Mouse (Mus musculus): ENCODE data around the gene Fos. TPM values are rescaled to one million over a fixed set of nuclear protein-coding genes. Genes with fewer than 3 reads are reported as not detected.

The Fos gene
- polyA plus RNA-seq, 1 experiment from 2014 or later: 2.2 TPM

DNA sequence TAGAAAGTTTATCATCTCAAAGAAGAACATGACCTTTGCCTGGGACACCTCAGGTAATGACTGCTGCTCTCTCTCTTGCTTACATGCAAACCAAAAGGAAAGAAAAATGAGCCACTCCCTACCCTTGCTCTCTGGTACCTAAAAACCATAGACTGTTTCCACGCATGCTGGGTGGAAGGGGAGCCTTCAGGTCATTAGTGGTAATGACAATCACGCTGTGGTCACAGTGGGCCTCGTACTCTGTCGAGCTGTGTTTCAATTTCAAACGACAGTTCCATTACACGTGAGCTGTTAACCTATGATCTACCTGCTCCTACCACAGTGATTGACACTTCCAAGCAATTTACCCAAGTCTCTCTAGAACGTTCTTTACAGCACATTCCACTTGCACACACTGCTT lies 5.0 kb downstream of the Fos start:
- H3K36me3 ChIP-seq: no peaks in the 10 kb centered on the region
- no peak overlapping the region for H3K4me2 ChIP-seq (replicated peaks)
- no peak overlapping the region for H3K9ac ChIP-seq (replicated peaks)
- 65% methylated on average over 7 of the region's 7 CpGs for WGBS
- ATAC-seq (replicated peaks): no peak
- H3K4me1 ChIP-seq: peaks cover 20% of the 10 kb centered on the region
- no peak overlapping the region for H3K4me3 ChIP-seq
- H3K27me3 ChIP-seq: peaks cover 18% of the 10 kb centered on the region
- H3K9me3 ChIP-seq: no peaks in the 10 kb centered on the region
- no peak overlapping the region for H3K27ac ChIP-seq (replicated peaks)

DNA sequence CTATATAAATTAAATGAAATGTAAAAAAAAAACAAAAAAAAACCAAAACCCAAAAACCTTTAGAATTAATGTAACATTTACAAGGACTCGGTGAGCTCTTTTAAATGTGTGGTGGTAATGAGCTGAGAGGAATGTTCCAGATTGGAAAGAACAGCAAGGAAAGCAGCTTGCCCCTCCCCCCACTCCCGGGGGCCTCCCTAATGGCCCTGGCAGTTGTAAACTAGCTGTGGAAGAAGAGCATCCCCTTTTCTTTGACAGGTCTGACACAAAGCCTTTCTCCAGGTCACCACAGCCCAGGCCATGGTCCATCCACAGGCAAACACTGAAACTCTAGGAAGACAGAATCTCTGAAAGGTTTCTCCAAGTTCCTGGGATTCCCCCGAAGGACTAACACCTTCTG lies 5.5 kb downstream of the Fos start:
- Histone ChIP-seq H3K4me2 (replicated peaks) (no peak overlapping the region), H3K27ac (replicated peaks) (no peak overlapping the region), H3K4me1 (peaks cover 15% of the 10 kb centered on the region), H3K36me3 (no peaks in the 10 kb centered on the region), H3K4me3 (no peak overlapping the region), H3K9ac (replicated peaks) (no peak overlapping the region), H3K9me3 (no peaks in the 10 kb centered on the region), H3K27me3 (peaks cover 18% of the 10 kb centered on the region)
- ATAC-seq (replicated peaks): no peak
- 53% methylated on average over 3 of the region's 3 CpGs for WGBS

DNA sequence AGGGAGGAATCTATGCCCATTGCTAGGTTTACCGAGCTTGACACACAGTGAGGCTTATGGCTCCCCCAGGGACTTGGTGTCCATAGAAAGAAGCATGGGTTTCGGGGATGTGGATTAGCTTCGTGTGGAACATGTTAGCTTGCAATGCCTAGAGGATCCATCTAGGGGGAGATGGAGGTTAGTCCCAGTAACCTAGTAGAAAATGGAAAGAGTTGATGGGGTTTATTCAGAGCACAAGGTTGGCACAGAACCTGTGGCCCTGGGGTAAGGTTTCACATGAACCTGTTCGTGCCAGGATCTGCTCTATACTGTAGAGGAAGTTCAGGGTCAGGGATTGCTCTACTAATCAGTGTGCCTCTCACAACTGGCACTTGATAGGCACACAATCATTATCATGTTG lies 9.5 kb downstream of the Fos start:
- H3K36me3 ChIP-seq: no peaks in the 10 kb centered on the region
- H3K27me3 ChIP-seq: 0 out of 2 replicates have a peak, but pooled peaks cover 4% of the 10 kb centered on the region
- H3K4me1 ChIP-seq: peaks cover 24% of the 10 kb centered on the region
- no peak overlapping the region for H3K4me2 ChIP-seq (replicated peaks)
- 30% methylated on average over 4 of the region's 4 CpGs for WGBS
- H3K4me3 ChIP-seq: no peak overlapping the region
- ATAC-seq (replicated peaks): no peak
- no peak overlapping the region for H3K27ac ChIP-seq (replicated peaks)
- no peak overlapping the region for H3K9ac ChIP-seq (replicated peaks)
- H3K9me3 ChIP-seq: no peaks in the 10 kb centered on the region

GRCm38 (mm10) chr12:85484655-85485054 lies 11.0 kb downstream of the Fos start:
- Histone ChIP-seq H3K27me3 (0 out of 2 replicates have a peak, but pooled peaks cover 4% of the 10 kb centered on the region), H3K4me1 (peaks cover 24% of the 10 kb centered on the region), H3K4me3 (no peak overlapping the region), H3K27ac (replicated peaks) (no peak overlapping the region), H3K4me2 (replicated peaks) (no peak overlapping the region), H3K9ac (replicated peaks) (no peak overlapping the region), H3K9me3 (no peaks in the 10 kb centered on the region), H3K36me3 (no peaks in the 10 kb centered on the region)
- ATAC-seq (replicated peaks): no peak
- WGBS: 81% methylated on average over 2 of the region's 2 CpGs

GRCm38 (mm10) chr12:85485890-85486765 lies 12.4 kb downstream of the Fos start:
- peak; percentile 96 for ATAC-seq (replicated peaks)
- under 1% methylated on average over 52 of the region's 52 CpGs for WGBS
- H3K27ac ChIP-seq (replicated peaks): peak overlapping the region; percentile 62
- H3K36me3 ChIP-seq: no peaks in the 10 kb centered on the region
- peaks cover 24% of the 10 kb centered on the region for H3K4me1 ChIP-seq
- no peaks in the 10 kb centered on the region for H3K9me3 ChIP-seq
- H3K9ac ChIP-seq (replicated peaks): peak overlapping the region; percentile 55
- peak overlapping the region; percentile 65 for H3K4me3 ChIP-seq
- 0 out of 2 replicates have a peak, but pooled peaks cover 4% of the 10 kb centered on the region for H3K27me3 ChIP-seq
- peak overlapping the region; percentile 57 for H3K4me2 ChIP-seq (replicated peaks)

GRCm38 (mm10) chr12:85486766-85487069 lies 13.0 kb downstream of the Fos start:
- Histone ChIP-seq H3K27ac (replicated peaks) (no peak overlapping the region), H3K9me3 (no peaks in the 10 kb centered on the region), H3K4me1 (peaks cover 24% of the 10 kb centered on the region), H3K36me3 (no peaks in the 10 kb centered on the region), H3K9ac (replicated peaks) (peak overlapping the region; percentile 55), H3K4me2 (replicated peaks) (peak overlapping the region; percentile 57), H3K4me3 (peak overlapping the region; percentile 65), H3K27me3 (0 out of 2 replicates have a peak, but pooled peaks cover 4% of the 10 kb centered on the region)
- WGBS: under 1% methylated on average over 20 of the region's 20 CpGs
- no peak for ATAC-seq (replicated peaks)

GRCm38 (mm10) chr12:85487545-85488141 lies 14.0 kb downstream of the Fos start:
- H3K4me2 ChIP-seq (replicated peaks): peak overlapping the region; percentile 57
- no peak overlapping the region for H3K27ac ChIP-seq (replicated peaks)
- peak overlapping the region; percentile 18 for H3K4me3 ChIP-seq
- 2% methylated on average over 12 of the region's 12 CpGs for WGBS
- no peaks in the 10 kb centered on the region for H3K36me3 ChIP-seq
- no peaks in the 10 kb centered on the region for H3K9me3 ChIP-seq
- no peak overlapping the region for H3K9ac ChIP-seq (replicated peaks)
- ATAC-seq (replicated peaks): 0 out of 2 replicates have a peak, but pooled peaks have one; percentile 23
- peaks cover 27% of the 10 kb centered on the region for H3K4me1 ChIP-seq
- H3K27me3 ChIP-seq: 0 out of 2 replicates have a peak, but pooled peaks cover 4% of the 10 kb centered on the region

GRCm38 (mm10) chr12:85489232-85489886 lies 15.7 kb downstream of the Fos start:
- no peak overlapping the region for H3K4me2 ChIP-seq (replicated peaks)
- 0 out of 2 replicates have a peak, but pooled peaks cover 4% of the 10 kb centered on the region for H3K27me3 ChIP-seq
- no peak for ATAC-seq (replicated peaks)
- H3K4me3 ChIP-seq: no peak overlapping the region
- no peak overlapping the region for H3K9ac ChIP-seq (replicated peaks)
- no peak overlapping the region for H3K27ac ChIP-seq (replicated peaks)
- WGBS: 82% methylated on average over 7 of the region's 7 CpGs
- H3K4me1 ChIP-seq: peaks cover 27% of the 10 kb centered on the region
- H3K36me3 ChIP-seq: no peaks in the 10 kb centered on the region
- no peaks in the 10 kb centered on the region for H3K9me3 ChIP-seq

DNA sequence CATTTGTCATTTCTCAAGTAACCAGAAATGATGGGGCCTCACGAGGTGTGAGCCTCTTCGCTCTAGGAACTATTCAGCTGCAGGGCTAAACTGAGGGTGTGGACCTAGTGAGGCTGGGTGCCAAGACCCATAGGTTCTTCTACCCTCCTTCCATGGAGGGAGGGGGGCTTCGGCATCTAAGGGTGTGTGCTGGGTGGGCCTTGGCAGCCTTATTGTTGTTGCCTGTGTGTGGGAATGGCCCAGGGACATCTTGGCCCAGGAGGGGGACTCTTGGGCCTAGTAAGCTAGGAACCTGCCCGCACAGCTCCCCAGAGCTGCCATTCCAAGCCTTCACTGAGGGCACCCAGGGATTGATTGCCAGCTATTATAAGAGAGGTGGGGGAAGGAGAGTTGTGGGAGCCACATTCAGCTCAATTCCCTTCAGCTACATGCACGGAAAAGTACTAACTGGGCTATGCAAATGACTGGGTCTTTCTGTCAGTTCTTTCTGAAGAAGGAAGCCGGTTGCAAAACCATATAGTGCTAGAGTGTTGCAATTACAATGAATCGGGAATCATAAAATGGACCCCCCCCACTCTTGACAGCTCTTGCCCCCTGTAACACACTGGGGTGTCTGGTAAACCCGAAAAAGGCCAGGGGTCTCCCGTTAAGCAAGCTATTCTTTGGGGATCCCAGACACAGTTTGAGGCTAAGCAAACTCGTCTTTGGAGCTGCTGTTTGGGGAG lies 16.6 kb downstream of the Fos start:
- no peak overlapping the region for H3K27ac ChIP-seq (replicated peaks)
- H3K9me3 ChIP-seq: no peaks in the 10 kb centered on the region
- 68% methylated on average over 10 of the region's 10 CpGs for WGBS
- no peak overlapping the region for H3K4me3 ChIP-seq
- H3K36me3 ChIP-seq: no peaks in the 10 kb centered on the region
- H3K4me2 ChIP-seq (replicated peaks): no peak overlapping the region
- peaks cover 24% of the 10 kb centered on the region for H3K4me1 ChIP-seq
- H3K9ac ChIP-seq (replicated peaks): no peak overlapping the region
- no peak for ATAC-seq (replicated peaks)
- 0 out of 2 replicates have a peak, but pooled peaks cover 4% of the 10 kb centered on the region for H3K27me3 ChIP-seq

DNA sequence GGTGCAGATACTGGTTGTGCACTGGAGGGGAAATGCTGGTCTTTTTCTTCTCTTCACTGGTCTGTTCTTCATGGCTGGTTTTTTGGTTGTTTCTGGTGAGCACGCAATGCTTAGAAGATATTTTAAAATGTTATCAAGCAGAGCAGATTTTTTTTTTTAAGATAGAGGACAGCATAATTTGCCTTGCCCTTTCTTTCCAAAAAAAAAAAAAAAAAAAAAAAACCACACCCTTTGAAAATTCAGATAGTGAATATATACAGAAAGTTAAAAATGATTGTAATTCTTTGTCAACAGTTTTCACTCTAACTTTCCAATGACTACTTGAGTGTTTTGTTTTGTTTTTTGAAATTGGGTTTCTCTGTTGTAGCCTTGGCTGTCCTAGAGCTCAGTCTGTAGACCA lies 17.3 kb downstream of the Fos start:
- 0 out of 2 replicates have a peak, but pooled peaks cover 4% of the 10 kb centered on the region for H3K27me3 ChIP-seq

DNA sequence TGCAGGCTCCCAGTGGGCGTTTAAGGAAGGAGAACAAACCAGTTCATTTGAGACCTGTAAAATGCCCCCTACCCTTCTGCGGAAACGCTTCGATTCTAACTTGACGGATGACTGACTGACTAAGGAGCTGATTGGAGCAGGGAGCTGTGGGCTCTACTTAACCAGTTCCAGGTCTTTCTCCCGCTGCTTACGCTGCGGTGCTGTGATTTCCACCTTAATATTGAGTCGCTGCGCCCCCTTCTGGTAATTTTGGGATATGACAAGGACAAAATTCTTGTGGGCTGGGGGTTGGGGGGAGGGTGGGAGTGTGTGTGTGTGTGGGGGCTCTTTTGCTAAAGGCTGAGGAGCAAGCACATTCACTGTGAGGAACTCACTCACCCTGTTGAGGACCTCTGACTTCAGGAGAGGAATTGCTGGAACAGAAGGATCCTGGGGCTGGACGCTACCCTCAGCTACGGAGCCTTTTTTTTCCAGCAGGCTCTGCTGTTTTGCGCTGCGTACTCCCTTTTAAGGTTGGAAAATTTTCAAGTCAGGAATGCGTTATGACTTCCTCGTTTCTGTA lies 18.5 kb downstream of the Fos start:
- Histone ChIP-seq H3K4me2 (replicated peaks) (peak overlapping the region; percentile 24), H3K36me3 (no peaks in the 10 kb centered on the region), H3K27ac (replicated peaks) (no peak overlapping the region), H3K9me3 (no peaks in the 10 kb centered on the region), H3K27me3 (0 out of 2 replicates have a peak, but pooled peaks cover 3% of the 10 kb centered on the region), H3K4me1 (peaks cover 11% of the 10 kb centered on the region), H3K9ac (replicated peaks) (no peak overlapping the region), H3K4me3 (no peak overlapping the region)
- peak; percentile 78 for ATAC-seq (replicated peaks)
- WGBS: 18% methylated on average over 16 of the region's 16 CpGs

More for the DNA sequence above, 17.3 kb downstream of the Fos start:
- no peak overlapping the region for H3K27ac ChIP-seq (replicated peaks)
- 91% methylated on average over 1 of the region's 1 CpGs for WGBS
- H3K4me2 ChIP-seq (replicated peaks): no peak overlapping the region
- H3K9ac ChIP-seq (replicated peaks): no peak overlapping the region
- H3K4me3 ChIP-seq: no peak overlapping the region
- no peaks in the 10 kb centered on the region for H3K36me3 ChIP-seq
- no peaks in the 10 kb centered on the region for H3K9me3 ChIP-seq
- H3K4me1 ChIP-seq: peaks cover 19% of the 10 kb centered on the region
- ATAC-seq (replicated peaks): no peak

Data from forebrain, embryonic 15.5 days (tissue).